Mouse (Mus musculus): Measurements from ENCODE around the gene Slc35f2. TPM values are rescaled to one million over a fixed set of nuclear protein-coding genes. Genes with fewer than 3 reads are reported as not detected.

The Slc35f2 gene
- polyA plus RNA-seq (2012; rRNA removed), result 56.0 and 73.4 TPM in 2 replicates

DNA sequence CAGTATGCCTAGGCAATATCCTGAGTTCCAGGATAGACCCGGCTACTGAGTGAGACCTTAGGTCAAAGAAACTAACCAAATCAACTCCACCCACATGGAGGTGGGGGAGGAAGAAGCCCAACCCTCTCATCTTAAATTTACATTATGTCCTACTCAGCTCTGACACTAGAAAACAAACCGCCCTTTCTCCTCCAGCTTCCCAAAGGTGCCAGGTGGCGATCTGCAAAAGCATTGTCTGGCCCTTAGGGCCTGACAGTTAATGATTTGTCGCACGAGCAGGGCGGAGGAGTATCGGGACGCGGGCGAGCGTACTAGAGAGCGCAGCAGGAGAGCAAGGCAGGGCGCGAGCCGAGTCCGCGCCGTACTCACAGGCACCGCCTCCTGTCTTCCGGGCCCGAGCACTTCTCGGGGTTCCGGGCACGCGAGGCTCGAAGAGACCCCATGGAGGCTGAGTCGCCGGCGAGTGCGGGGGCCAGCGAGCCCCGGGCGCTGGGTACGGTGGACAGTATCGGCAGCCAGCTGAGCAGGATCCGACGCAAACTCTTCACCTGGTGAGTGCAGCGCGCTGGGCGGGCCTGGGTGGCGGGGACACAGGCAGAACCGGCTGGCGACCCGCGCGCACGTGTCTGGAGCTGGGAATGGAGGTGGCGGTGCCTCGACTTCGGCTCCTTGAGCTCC lies at the start of gene Slc35f2:
Slc35f2 (plus strand) TSS at position 195 of the 678 bp plus-strand sequence.
- DNase-seq (ENCODE audit: low read depth, low spot score), result peak; percentile 46
- WGBS, result under 1% methylated on average over 50 of the region's 50 CpGs

DNA sequence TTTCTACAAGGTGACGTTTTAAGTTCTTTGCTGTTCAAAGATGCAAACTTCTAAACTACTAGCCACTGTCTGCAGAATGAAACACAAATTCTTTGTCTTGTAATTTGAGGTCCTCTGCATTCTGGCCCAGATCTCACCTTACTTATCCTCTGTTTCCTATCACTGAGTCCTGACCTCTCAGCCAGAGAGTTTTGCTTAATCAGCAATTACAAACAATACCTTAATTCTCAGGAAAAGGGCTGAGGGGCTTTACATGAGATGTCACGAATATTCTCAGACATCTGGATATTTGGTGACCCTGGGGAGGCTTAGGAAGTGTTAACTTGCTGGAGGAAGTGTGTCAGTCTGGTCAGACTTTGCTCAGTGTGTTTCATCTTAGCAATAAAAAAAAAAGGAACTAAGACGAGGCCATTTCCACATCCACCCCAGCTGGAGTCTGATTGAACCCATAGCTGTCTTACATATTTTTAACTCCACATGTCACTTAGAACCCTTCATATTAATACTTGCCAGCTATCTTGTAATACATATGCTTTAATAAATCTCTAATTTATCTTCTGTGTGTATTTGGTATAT lies 30.4 kb upstream of the Slc35f2 start:
- no peak for DNase-seq (ENCODE audit: low read depth, low spot score)
- 34% methylated on average over 3 of the region's 3 CpGs for WGBS

DNA sequence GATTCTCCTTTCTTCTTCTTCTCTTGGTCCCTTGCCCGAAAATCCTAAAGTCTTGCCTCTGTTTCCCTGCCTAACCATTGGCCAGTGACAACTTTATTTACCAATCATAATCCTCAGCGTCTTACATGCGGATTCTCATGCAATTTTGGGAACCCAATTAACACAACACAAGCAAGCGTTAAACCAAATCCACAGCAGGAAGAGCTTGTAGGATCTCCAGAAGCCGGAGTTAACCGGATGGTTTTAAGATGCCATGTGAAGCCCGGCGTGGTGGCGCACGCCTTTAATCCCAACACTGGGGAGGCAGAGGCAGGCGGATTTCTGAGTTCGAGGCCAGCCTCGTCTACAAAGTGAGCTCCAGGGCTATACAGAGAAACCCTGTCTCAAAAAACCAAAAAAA lies 20.9 kb upstream of the Slc35f2 start:
- 87% methylated on average over 13 of the region's 13 CpGs for WGBS
- DNase-seq (ENCODE audit: low read depth, low spot score), result no peak

DNA sequence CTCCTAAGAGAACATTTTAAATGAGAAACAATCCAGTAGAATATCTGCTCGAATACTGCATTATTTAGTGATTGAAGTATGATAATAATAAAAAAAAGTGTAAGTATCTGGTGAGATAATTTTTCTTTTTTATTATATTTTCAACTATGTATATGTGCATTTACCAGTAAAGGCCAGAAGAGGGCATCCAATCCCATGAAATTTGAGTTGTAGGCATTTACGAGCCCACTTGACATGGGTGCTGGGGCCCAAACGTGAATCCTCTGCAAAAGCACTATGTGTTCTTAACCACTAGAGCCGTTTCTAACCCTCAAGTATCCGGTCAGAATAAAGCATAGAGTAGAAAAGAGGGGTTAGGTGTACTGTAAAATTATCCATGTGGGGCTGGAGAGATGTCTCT lies 20.4 kb upstream of the Slc35f2 start:
- 33% methylated on average over 5 of the region's 5 CpGs for WGBS
- DNase-seq (ENCODE audit: low read depth, low spot score), result no peak

DNA sequence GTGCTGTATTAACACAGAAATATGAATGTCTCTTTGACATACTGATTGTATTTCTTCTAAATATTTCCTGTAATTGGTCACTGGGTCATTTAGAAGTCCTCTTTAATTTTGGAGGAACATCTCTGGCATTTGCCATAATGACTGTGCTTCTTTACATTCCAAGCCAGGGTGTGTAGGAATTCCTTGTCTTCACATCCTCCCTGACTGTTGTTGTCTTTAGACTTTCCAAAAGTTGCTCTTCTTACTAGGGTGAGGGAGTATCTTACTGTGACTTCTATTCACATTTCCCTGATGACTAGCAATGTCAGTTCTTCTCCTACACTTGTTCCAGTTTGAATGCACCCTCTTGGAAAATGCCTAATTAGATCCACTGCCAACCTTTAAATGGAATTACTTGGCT lies 16.5 kb upstream of the Slc35f2 start:
- no peak for DNase-seq (ENCODE audit: low read depth, low spot score)

DNA sequence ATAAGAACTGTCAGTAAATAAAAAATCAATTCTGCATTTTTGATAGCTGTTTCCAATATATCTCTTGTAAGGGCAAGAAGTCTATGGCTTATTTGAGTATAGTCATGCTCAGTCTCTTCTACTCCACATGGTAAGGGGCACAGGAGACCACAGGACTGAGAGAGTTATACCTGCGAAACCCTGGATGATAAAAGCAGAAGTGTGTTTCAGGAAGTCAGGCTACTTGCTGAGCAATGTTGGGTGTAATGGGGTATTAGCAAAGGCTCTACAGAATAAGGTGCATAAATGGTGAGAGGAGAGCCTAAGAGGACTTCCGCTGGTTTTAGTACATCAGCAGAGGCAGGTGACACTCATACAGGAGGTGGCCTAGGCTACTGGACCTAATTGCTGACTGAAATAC lies 13.2 kb upstream of the Slc35f2 start:
- WGBS, result 89% methylated on average over 2 of the region's 2 CpGs
- DNase-seq (ENCODE audit: low read depth, low spot score), result no peak

DNA sequence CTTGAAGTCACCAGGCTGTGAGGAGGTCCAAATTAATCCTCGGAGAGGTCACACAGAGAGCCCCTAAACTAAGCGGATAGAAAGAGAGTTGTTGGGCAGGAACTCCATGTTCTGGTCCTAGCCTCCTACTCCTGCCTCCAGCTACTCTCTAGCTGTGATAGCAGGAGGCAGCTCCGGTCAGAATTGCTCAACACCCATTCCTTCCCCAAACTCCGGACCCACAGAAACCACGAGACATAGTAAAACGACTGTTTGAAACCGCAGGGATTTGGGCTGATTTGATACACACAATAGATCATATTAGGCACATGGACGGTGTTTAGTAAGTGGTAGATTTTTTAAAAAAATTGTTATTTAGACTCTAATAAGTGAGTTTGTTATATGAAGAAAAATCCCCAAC lies 6.6 kb upstream of the Slc35f2 start:
- WGBS, result 78% methylated on average over 8 of the region's 8 CpGs
- DNase-seq (ENCODE audit: low read depth, low spot score), result no peak

DNA sequence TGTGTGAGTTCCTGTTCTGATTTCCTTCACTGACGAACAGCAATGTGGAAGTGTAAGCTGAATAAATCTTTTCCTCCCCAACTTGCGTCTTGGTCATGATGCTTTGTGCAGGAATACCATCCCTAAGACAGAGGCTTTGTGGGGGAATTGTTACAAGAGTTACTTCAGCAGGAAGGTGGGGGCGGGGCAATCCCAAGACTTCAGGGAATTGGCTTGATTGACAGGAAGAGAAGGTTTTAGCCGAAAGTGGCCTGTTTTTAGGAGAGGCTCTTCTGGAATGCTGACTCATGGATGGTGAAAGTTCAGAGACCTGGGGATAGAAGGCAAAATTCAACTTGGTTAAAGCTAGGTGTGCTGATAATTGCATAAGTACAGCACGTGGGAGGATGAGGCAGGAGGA lies 2.9 kb upstream of the Slc35f2 start:
- WGBS, result 90% methylated on average over 5 of the region's 5 CpGs
- DNase-seq (ENCODE audit: low read depth, low spot score), result no peak

DNA sequence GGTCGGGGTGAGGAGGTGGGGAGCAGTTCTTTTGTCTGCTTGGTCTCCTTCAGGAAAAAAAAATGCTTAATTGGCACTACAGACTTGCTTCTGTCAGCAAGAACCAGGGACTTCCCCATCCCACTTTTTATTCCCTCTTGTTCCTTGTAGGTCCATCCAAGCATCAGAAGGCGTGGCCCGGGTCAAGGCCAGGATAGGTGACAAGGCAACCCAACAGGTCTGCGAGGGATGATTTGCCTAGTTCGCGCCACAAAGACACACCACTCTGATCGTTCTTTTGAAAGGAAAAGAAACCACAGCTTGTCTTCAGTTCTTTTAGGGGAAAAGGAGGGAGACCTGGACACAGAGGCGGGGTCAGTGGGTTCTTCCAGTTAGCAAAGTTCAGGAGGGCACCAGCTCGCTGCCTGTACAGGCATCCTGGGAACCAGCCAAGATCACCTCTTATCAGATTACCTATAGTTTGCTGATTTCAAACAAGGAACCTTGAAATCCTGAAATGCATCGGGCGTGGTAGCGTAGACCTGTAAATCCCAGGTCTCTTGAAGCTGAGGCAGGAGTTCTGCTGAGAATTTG lies 481 bp upstream of the Slc35f2 start:
- 16% methylated on average over 12 of the region's 12 CpGs for WGBS
- peak; percentile 60 for DNase-seq (ENCODE audit: low read depth, low spot score)

DNA sequence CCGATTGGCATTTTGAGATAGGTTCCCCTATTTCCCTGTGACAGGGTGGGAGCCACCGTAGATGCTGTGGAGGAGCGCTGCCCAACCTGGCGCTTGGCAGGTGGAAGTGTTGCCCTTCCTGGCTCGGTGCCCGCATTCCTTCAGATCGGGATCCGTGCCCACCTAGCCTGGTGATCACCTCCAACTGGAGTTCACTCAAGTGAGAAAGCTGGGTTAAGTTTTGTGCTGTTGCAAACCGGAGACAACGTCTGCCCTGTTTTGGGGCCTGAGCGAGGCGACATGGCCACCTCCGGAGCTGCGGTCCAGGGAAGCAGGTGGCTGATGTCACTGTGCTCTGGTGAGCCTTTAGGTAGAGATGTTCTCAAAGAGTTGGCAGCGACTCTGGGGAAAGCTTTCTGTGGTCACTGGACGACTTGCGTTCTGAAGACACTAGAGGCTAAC lies 803 bp downstream of the Slc35f2 start:
- WGBS, result 2% methylated on average over 17 of the region's 17 CpGs
- no peak for DNase-seq (ENCODE audit: low read depth, low spot score)

DNA sequence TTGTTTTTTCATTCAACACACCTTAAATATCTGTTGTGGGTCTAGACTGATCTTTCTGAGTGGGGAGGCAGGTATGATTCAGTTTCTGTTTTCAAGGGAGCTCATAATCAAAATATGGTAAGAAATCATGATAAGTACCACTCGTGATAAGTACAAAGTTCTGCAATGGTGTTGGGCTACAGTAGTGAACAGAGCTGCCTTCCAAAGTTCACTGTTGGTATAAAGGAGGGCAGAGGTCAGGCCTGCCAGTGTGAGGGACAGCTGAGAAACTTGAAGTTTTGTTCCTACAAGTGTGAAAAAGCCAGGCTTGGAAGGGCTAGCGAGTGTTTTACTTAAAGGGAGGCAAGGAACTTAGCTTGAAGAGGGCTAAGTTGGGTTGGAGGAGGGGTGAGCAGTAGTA lies 4.2 kb downstream of the Slc35f2 start:
- DNase-seq (ENCODE audit: low read depth, low spot score), result no peak
- 62% methylated on average over 2 of the region's 2 CpGs for WGBS

DNA sequence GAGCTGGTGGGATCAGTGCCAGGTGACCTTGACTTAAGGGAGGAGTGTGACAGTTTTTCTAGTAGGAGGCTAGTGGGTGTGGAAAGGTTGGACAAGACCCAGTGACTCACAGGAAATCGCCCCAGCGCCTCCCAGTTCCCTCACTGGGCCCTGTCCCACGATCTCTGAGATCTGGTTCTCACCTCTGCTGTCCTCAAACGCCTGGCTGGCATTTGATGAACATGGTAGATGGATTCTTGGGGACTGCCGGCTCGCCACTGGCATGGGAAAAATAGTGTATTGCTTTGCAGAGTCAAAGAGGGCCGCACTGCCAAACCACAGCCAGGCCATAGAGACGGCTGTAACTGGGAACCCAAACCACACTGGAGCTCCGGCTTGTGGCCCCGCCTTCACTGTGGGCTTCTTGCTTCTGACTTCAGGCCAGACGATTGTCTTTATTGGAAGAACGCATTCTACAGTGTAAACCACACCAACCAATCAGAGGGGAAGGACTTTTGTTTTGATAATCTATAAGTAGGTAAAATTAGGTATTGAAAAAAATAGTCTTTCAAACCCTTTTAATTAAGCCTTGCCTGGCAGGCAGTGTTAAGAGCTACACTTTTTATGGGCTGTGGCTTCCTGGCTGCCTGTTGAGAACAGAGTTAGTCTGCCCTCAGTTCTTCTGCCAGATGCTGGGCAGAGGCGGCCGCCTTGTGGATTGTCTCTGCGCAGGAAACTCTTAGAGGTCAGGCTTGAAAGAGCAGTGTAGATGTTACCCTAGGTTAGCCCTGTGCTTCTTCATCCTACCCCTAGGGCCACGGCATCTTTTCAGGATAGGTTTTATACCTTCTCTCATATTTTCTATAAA lies 15.4 kb downstream of the Slc35f2 start:
- no peak for DNase-seq (ENCODE audit: low read depth, low spot score)
- WGBS, result 52% methylated on average over 16 of the region's 16 CpGs

DNA sequence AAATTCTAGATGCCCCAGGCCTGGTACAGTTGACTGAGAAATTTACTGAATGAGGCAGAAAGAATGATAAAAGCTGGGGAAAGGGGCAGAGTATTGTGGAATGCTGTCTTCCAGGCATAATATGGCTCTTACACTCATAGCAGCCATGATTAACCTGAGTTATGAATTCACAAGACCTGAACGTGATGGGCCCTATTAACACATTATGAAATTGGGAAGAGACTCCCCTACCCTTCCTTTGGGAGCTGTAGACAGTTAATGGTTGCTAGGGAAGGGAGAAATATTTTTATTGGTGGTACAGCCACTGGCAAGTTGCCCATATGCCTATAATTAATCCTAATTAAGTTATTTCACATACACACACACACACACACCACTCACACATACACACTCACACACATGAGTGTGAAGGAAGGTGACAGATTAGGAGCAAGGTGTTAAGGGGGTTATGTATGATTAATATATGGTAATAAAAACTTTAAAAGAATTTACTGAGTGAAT lies 22.5 kb downstream of the Slc35f2 start:
- WGBS, result 57% methylated on average over 1 of the region's 1 CpGs
- DNase-seq (ENCODE audit: low read depth, low spot score), result no peak

DNA sequence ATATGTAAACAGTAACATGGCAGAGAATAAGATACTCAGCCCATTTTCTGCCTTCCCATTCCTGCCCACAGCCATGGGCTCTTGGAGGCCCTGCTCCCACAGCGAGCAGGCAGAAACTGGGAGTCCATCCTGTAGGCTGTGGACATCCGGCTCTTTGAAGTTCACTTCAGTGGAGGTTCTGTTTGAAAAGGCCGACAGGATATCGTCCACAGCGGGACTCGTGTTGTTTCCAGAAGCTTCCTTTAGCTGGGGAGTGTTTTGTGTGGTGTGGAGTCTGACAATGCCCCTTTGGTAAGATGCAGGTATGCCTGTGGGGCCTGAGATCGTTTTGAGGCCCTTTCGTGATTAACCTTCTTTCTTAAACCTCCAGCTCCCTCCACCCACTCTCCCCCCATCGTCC lies 23.2 kb downstream of the Slc35f2 start:
- DNase-seq (ENCODE audit: low read depth, low spot score), result no peak
- WGBS, result 45% methylated on average over 9 of the region's 9 CpGs

DNA sequence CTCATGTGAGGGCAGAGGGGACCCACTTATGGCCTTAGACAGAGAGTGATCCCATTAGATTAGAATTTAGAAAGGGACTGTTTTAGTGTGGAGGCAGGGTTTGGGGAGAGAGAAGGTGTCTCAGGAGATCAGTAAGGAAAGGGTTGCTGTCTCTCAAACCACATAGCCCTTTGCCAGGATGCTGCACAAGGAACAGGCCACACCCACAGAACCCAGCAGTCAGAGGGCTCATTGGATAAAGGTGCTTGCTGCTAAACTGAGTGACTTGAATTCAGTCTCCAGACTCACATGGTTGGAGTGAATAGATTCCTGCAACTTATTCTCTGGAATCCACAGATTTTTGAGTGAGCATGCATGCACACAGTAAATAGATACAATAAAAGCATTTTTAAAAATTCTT lies 24.0 kb downstream of the Slc35f2 start:
- no peak for DNase-seq (ENCODE audit: low read depth, low spot score)

DNA sequence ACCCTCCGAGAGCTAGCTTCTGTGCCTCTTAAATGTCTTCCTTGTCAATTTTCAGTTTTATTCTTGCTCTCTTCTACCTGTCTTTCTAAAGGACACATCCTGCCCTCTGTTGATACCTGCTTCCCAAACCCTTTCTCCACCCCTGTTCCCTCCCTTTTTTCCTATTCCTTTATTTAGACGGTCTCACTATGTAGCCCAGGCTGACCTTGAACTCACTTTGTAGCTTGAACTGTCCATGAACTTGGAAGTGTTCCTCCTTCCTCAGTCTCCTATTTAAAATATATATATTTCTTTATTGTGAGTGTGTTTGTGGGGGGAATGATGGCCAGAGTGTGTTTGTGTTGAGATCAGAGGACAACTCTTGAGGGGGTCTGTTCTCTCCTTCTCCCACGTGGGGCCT lies 25.0 kb downstream of the Slc35f2 start:
- 74% methylated on average over 3 of the region's 3 CpGs for WGBS
- DNase-seq (ENCODE audit: low read depth, low spot score), result no peak

DNA sequence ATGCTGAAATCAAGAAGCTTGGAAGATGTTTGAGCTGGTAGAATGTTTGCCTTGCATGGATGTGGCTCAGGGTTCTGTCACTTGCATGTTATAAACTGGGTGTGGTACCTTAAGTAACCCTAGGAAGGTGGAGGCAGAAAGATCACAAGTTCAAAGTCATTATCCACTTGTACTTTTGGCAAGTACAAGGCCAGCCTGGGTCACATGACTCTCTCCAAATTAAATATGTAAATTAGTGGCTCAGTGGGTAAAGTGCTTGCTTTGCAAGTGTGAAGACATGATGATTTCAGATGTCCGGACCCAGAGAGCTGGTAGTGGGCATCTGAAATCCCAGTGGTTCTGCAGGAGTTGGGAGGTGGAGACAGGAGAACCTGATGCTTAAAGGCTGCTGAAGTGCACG lies 25.8 kb downstream of the Slc35f2 start:
- 81% methylated on average over 2 of the region's 2 CpGs for WGBS
- DNase-seq (ENCODE audit: low read depth, low spot score), result no peak

DNA sequence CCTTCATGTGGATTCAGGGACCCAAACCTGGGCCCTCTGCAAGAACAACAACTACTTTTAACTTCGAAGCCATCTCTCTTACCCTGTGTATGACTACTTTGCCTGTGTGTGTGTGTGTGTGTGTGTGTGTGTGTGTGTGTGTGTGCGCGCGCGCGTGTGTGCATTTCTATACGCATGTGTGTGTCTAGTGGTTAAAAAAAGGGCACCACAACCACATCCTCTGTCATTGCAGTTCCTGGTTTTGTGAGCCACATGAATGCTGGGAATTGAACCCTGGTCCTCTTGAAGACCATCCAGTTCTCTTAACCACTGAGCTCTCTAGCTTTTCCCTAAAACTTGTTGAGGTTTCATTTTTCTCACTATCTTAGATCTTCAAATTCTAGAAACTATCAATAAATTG lies 31.6 kb downstream of the Slc35f2 start:
- no peak for DNase-seq (ENCODE audit: low read depth, low spot score)
- 95% methylated on average over 7 of the region's 7 CpGs for WGBS

DNA sequence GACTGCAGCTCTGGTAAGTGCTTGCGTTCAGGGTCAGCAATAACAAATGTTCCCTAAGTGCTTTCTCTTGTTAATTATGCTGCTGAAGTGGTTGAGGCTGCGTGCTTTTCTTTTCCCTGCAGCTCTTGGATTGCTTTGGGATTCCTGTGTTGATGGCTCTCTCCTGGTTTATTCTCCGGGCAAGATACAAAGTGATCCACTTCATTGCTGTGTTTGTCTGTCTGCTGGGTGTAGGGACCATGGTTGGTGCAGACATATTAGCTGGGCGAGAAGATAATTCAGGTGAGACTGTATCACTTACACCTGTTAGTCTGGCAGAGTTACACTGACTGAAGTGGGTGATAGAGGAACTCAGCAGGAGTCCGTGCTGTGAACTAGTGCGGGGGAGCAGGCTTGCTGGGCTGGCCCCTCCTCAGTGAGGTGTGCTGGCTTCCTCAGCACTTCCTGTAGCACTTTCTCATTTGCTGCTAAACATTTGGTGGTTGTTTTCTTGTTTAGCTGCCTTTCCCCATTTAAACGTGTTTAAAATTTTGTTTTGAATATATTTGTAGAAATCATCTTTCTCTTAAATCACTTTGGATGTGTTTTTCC lies 35.3 kb downstream of the Slc35f2 start:
- DNase-seq (ENCODE audit: low read depth, low spot score), result no peak
- WGBS, result 56% methylated on average over 7 of the region's 7 CpGs

DNA sequence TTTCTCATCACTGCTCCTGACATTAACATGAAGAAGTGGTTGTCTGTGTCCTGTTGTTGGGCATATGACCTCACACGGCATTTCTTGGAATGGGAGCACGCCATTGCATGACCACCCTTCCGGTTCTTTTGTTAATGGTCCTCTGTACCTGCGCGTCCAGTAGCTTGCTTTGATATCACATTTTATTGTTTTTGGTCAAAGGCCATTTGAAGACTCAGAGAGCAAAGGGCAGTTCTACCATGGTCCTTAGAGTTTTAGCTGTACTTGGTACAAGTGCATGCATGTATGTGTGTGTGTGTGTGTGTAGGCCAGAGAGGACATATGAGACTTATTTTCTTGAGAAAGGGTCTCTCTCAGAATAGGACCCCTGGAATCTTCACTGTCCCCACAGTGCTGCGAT lies 42.1 kb downstream of the Slc35f2 start:
- no peak for DNase-seq (ENCODE audit: low read depth, low spot score)
- WGBS, result 45% methylated on average over 6 of the region's 6 CpGs
